In genomic region chr9:64193879-64194278, GRCm38 (mm10) we compare ENCODE assay signal across 14 mouse cellular contexts.
"Had no signal": no experiment of that assay in that cellular context is flagged by ENCODE, and none has a peak within 500 bp of the region (broad histone marks: within the 10 kb centered on the region; RNA-seq: fewer than 3 reads in every experiment).

No protein-coding gene starts in this region.

- H3K27me3 ChIP-seq: midbrain, embryonic 12.5 days; midbrain, embryonic 15.5 days; neural tube, embryonic 12.5 days had no signal

- H3K9ac ChIP-seq: liver, embryonic 14.5 days; lung, embryonic 14.5 days; midbrain, embryonic 12.5 days; midbrain, embryonic 15.5 days; neural tube, embryonic 12.5 days had no signal

- H3K27ac ChIP-seq: liver, embryonic 14.5 days; midbrain, embryonic 10.5 days; midbrain, embryonic 12.5 days; midbrain, embryonic 15.5 days; neural tube, embryonic 12.5 days had no signal

- H3K4me3 ChIP-seq: midbrain, embryonic 10.5 days; midbrain, embryonic 12.5 days; midbrain, embryonic 15.5 days; neural tube, embryonic 12.5 days had no signal

- H3K4me2 ChIP-seq: lung, embryonic 14.5 days; midbrain, embryonic 12.5 days; midbrain, embryonic 15.5 days; neural tube, embryonic 12.5 days had no signal

- H3K9me3 ChIP-seq: midbrain, embryonic 10.5 days; midbrain, embryonic 12.5 days; midbrain, embryonic 15.5 days; neural tube, embryonic 12.5 days had no signal

- H3K4me1 ChIP-seq: midbrain, embryonic 10.5 days; midbrain, embryonic 12.5 days; midbrain, embryonic 15.5 days; neural tube, embryonic 12.5 days had no signal

- DNase-seq: lung, adult 18-20 months; lung, embryonic 14.5 days; lung, postnatal 10 days; lung, postnatal 4 days; right cerebral cortex, postnatal 14 days; spleen, adult 18-20 months; thymus, adult 18-20 months; thymus, postnatal 14 days; thymus, postnatal 36 days had no signal

- ATAC-seq: midbrain, embryonic 15.5 days had no signal
